In the genomic region with DNA sequence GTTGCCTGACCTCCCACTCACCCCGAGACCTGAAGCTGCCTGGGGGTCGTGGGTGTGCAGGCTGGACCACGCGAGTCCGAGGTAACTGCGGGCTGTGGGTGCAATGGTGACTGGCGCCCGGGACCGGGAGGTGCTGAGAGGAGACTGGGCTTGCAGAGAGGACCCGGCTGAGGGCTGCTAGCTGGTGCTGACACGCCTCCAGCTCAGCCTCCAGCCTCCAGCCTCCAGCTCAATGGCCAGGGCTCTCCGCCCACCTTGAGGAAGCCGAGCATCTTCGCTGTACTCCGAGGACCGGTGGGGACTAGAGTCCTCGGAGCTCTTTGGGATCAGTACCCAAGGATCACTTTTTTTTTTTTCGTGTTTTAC, we compare ENCODE assay signal across 8 mouse cellular contexts. TPM values are rescaled to one million over a fixed set of nuclear protein-coding genes. Genes with fewer than 3 reads are reported as not detected.
DNase-seq lines count a peak whose midpoint lies in the region; ATAC-seq and TF ChIP-seq lines count a peak whose summit lies in the region.

No protein-coding gene starts in this region.

- H3K4me1 ChIP-seq in heart, adult 2 months (ENCODE audit: control insufficient read depth, insufficient read depth, low read length) = no peaks in the 10 kb centered on the region
- peaks cover 11% of the 10 kb centered on the region for H3K4me1 ChIP-seq in hindbrain, embryonic 14.5 days (replicated peaks; ENCODE audit: control insufficient read depth, insufficient read depth, low read length)

- no peaks in the 10 kb centered on the region for H3K27me3 ChIP-seq in heart, adult 2 months (ENCODE audit: control insufficient read depth, insufficient read depth, low read length)
- no peaks in the 10 kb centered on the region for H3K27me3 ChIP-seq in hindbrain, embryonic 14.5 days (ENCODE audit: control insufficient read depth, insufficient read depth, low read length)

- intact Hi-C loops in heart, adult 2 months (cut with DNase I) = loop anchor here (2.0 to 5.0 kb wide), 3 partner anchors 39 to 108 kb away; partner anchors contain the start of genes Psip1 and Snapc3
- intact Hi-C loops in heart, postnatal 36 days (cut with DNase I) = loop anchor here (2.0 kb wide), 2 partner anchors 39 to 109 kb away; partner anchors contain the start of genes Psip1 and Snapc3

- H3K36me3 ChIP-seq in heart, adult 2 months (ENCODE audit: control insufficient read depth, insufficient read depth, low read length) = no peaks in the 10 kb centered on the region
- H3K36me3 ChIP-seq in hindbrain, embryonic 14.5 days (replicated peaks; ENCODE audit: control insufficient read depth, insufficient read depth) = no peaks in the 10 kb centered on the region

- TF ChIP-seq POLR2A in heart, adult 2 months (IDR thresholded peaks at IDR 0.05; ENCODE audit: insufficient read depth, low read depth, low read length) = no peak

- TF ChIP-seq CTCF in heart, adult 2 months (IDR thresholded peaks at IDR 0.05) = no peak

- ATAC-seq in hindbrain, embryonic 14.5 days (ENCODE audit: low FRiP score) = peak; percentile 66
- ATAC-seq in megakaryocyte-erythroid progenitor cell, adult 5-6 weeks (replicated peaks; ENCODE audit: low FRiP score, low TSS enrichment, poor library complexity, severe bottlenecking) = peak; percentile 61

- TF ChIP-seq EP300 in heart, adult 2 months (IDR thresholded peaks at IDR 0.05; ENCODE audit: insufficient read depth, low read depth, low read length) = no peak

- DNase-seq in heart, adult 2 months = no peak
- DNase-seq in heart, postnatal 36 days = no peak
- peak; percentile 82 for DNase-seq in 416B (ENCODE audit: low read depth)
- DNase-seq in c-Kit-positive CD71-positive TER-119-negative erythroid progenitor cells, embryonic 14.5 days (ENCODE audit: low read depth) = peak; percentile 41
- DNase-seq in hindbrain, embryonic 14.5 days (ENCODE audit: low spot score) = no peak
- DNase-seq in Muller cell, postnatal 12 days (ENCODE audit: inconsistent ontology term) = no peak
- DNase-seq in spleen, postnatal 14 days (ENCODE audit: low spot score in 2 of 2) = no peak

- H3K9ac ChIP-seq in heart, adult 2 months (ENCODE audit: low read depth, low read length) = peak overlapping the region; percentile 80
- H3K9ac ChIP-seq in hindbrain, embryonic 14.5 days = peak overlapping the region; percentile 77

- H3K79me2 ChIP-seq in heart, adult 2 months (replicated peaks; ENCODE audit: control insufficient read depth, insufficient read depth, low read length) = no peaks in the 10 kb centered on the region

- H3K4me3 ChIP-seq in heart, adult 2 months = peak overlapping the region; percentile 77
- H3K4me3 ChIP-seq in hindbrain, embryonic 14.5 days (replicated peaks; ENCODE audit: low read length) = peak overlapping the region; percentile 74

- under 1% methylated on average over 18 of the region's 18 CpGs for WGBS in heart, adult 2 months
- under 1% methylated on average over 18 of the region's 18 CpGs for WGBS in hindbrain, embryonic 14.5 days

- peak overlapping the region; percentile 78 for H3K27ac ChIP-seq in heart, adult 2 months
- H3K27ac ChIP-seq in hindbrain, embryonic 14.5 days = peak overlapping the region; percentile 78

- peak overlapping the region; percentile 92 for H3K4me2 ChIP-seq in hindbrain, embryonic 14.5 days (replicated peaks)

- no peaks in the 10 kb centered on the region for H3K9me3 ChIP-seq in hindbrain, embryonic 14.5 days (ENCODE audit: control insufficient read depth, low read length)

RNA-seq across cellular contexts. Expression of gene Ccdc171, which starts 0.3 kb away (rescaled TPM):
- 1 to 10 TPM in 1 of 2 experiments, under 1 TPM in 1; 0.94 to 1.2 TPM for total RNA-seq in heart, adult 2 months (2021)
- polyA plus RNA-seq in heart, adult 2 months (2012; rRNA removed) = 0.45 and 0.59 TPM in 2 replicates
- 1 to 10 TPM in 1 of 2 experiments, under 1 TPM in 1; 1.00 to 1.1 TPM for total RNA-seq in heart, postnatal 36 days (2021)
- 3.0 and 3.5 TPM in 2 replicates for polyA plus RNA-seq in hindbrain, embryonic 14.5 days (2014; fragmentation: Nextera tagmentation; extraction: Ambion mirVana)
- total RNA-seq in megakaryocyte-erythroid progenitor cell, adult 5-6 weeks (2014; fragmentation: Nextera tagmentation) = 24.1 and 27.3 TPM in 2 replicates
- total RNA-seq in megakaryocyte-erythroid progenitor cell, adult 5-6 weeks (2017) = 22.4 and 28.7 TPM in 2 replicates

RNA-seq across cellular contexts. Expression of gene Psip1, which starts 39.4 kb away (rescaled TPM):
- 10 to 100 TPM; 17.1 to 18.1 TPM for total RNA-seq in heart, adult 2 months (2021)
- polyA plus RNA-seq in heart, adult 2 months (2012; rRNA removed) = 8.2 and 8.6 TPM in 2 replicates
- 10 to 100 TPM; 17.0 to 21.3 TPM for total RNA-seq in heart, postnatal 36 days (2021)
- 308 and 330 TPM in 2 replicates for polyA plus RNA-seq in hindbrain, embryonic 14.5 days (2014; fragmentation: Nextera tagmentation; extraction: Ambion mirVana)
- 189 and 197 TPM in 2 replicates for total RNA-seq in megakaryocyte-erythroid progenitor cell, adult 5-6 weeks (2014; fragmentation: Nextera tagmentation)
- total RNA-seq in megakaryocyte-erythroid progenitor cell, adult 5-6 weeks (2017) = 355 and 428 TPM in 2 replicates

Comparison
In these comparisons a context has a peak if more than half of its experiments do, and no peak if none do; other contexts are left out.
1. DNase-seq: peak in 416B (single experiment) and c-Kit-positive CD71-positive TER-119-negative erythroid progenitor cells, embryonic 14.5 days (single experiment); none in heart, adult 2 months (0 of 2), heart, postnatal 36 days (0 of 2), hindbrain, embryonic 14.5 days (single experiment), Muller cell, postnatal 12 days (single experiment) and spleen, postnatal 14 days (0 of 2).
2. RNA of gene Ccdc171, which starts 0.3 kb away (total RNA-seq): 22.4 to 28.7 TPM in megakaryocyte-erythroid progenitor cell, adult 5-6 weeks; 0.94 to 1.2 TPM in heart, adult 2 months and 1.00 to 1.1 TPM in heart, postnatal 36 days; every median in the first group is over 10 times any median in the second.
3. RNA of gene Psip1, which starts 39.4 kb away (total RNA-seq): 189 to 428 TPM in megakaryocyte-erythroid progenitor cell, adult 5-6 weeks; 17.0 to 21.3 TPM in heart, postnatal 36 days and 17.1 to 18.1 TPM in heart, adult 2 months; every median in the first group is over 4 times any median in the second.